Mouse (Mus musculus): ENCODE results near the gene Rsph9.

Rsph9 gene

GRCm38 (mm10) chr17:46110402-46111289, 33.4 kb downstream of the Rsph9 start, which contains the start of gene Mrps18a:
Gene Mrps18a, plus strand, starts transcription at chr17:46110986.
- ATAC-seq (ENCODE audit: insufficient number of reproducible peaks, low FRiP score, low TSS enrichment) = peak; percentile 97

GRCm38 (mm10) chr17:46108286-46108685, 35.7 kb downstream of the Rsph9 start:
- no peak for ATAC-seq (ENCODE audit: insufficient number of reproducible peaks, low FRiP score, low TSS enrichment)

GRCm38 (mm10) chr17:46104487-46104886, 39.5 kb downstream of the Rsph9 start:
- no peak for ATAC-seq (ENCODE audit: insufficient number of reproducible peaks, low FRiP score, low TSS enrichment)

GRCm38 (mm10) chr17:46102608-46103159, 41.3 kb downstream of the Rsph9 start:
- no peak for ATAC-seq (ENCODE audit: insufficient number of reproducible peaks, low FRiP score, low TSS enrichment)

- no peak for ATAC-seq (ENCODE audit: insufficient number of reproducible peaks, low FRiP score, low TSS enrichment)
Measured at GRCm38 (mm10) chr17:46101906-46102305, 42.1 kb downstream of the Rsph9 start.

- no peak for ATAC-seq (ENCODE audit: insufficient number of reproducible peaks, low FRiP score, low TSS enrichment)
Measured at GRCm38 (mm10) chr17:46098525-46098924, 45.5 kb downstream of the Rsph9 start.

GRCm38 (mm10) chr17:46091899-46092298, 52.1 kb downstream of the Rsph9 start:
- ATAC-seq (ENCODE audit: insufficient number of reproducible peaks, low FRiP score, low TSS enrichment) = no peak

- no peak for ATAC-seq (ENCODE audit: insufficient number of reproducible peaks, low FRiP score, low TSS enrichment)
Measured at GRCm38 (mm10) chr17:46091351-46091750, 52.7 kb downstream of the Rsph9 start.

GRCm38 (mm10) chr17:46086341-46086870, 57.6 kb downstream of the Rsph9 start:
- ATAC-seq (ENCODE audit: insufficient number of reproducible peaks, low FRiP score, low TSS enrichment) = no peak

- ATAC-seq (ENCODE audit: insufficient number of reproducible peaks, low FRiP score, low TSS enrichment) = no peak
Measured at GRCm38 (mm10) chr17:46084091-46084501, 59.9 kb downstream of the Rsph9 start.

- no peak for ATAC-seq (ENCODE audit: insufficient number of reproducible peaks, low FRiP score, low TSS enrichment)
Measured at GRCm38 (mm10) chr17:46083381-46083780, 60.6 kb downstream of the Rsph9 start.

GRCm38 (mm10) chr17:46081657-46082056, 62.4 kb downstream of the Rsph9 start:
- ATAC-seq (ENCODE audit: insufficient number of reproducible peaks, low FRiP score, low TSS enrichment) = no peak

- no peak for ATAC-seq (ENCODE audit: insufficient number of reproducible peaks, low FRiP score, low TSS enrichment)
Measured at GRCm38 (mm10) chr17:46081042-46081441, 63.0 kb downstream of the Rsph9 start.

GRCm38 (mm10) chr17:46080388-46080787, 63.6 kb downstream of the Rsph9 start:
- ATAC-seq (ENCODE audit: insufficient number of reproducible peaks, low FRiP score, low TSS enrichment) = no peak

GRCm38 (mm10) chr17:46079037-46079436, 65.0 kb downstream of the Rsph9 start:
- no peak for ATAC-seq (ENCODE audit: insufficient number of reproducible peaks, low FRiP score, low TSS enrichment)

GRCm38 (mm10) chr17:46077921-46078534, 66.0 kb downstream of the Rsph9 start:
- no peak for ATAC-seq (ENCODE audit: insufficient number of reproducible peaks, low FRiP score, low TSS enrichment)

- ATAC-seq (ENCODE audit: insufficient number of reproducible peaks, low FRiP score, low TSS enrichment) = no peak
Measured at GRCm38 (mm10) chr17:46076260-46076551, 67.8 kb downstream of the Rsph9 start.

- no peak for ATAC-seq (ENCODE audit: insufficient number of reproducible peaks, low FRiP score, low TSS enrichment)
Measured at GRCm38 (mm10) chr17:46075551-46076259, 68.3 kb downstream of the Rsph9 start.

GRCm38 (mm10) chr17:46075116-46075485, 68.9 kb downstream of the Rsph9 start:
- no peak for ATAC-seq (ENCODE audit: insufficient number of reproducible peaks, low FRiP score, low TSS enrichment)

- ATAC-seq (ENCODE audit: insufficient number of reproducible peaks, low FRiP score, low TSS enrichment) = no peak
Measured at GRCm38 (mm10) chr17:46074398-46075115, 69.5 kb downstream of the Rsph9 start.

Data from cerebellum, adult (tissue).